Mouse (Mus musculus) liver, adult 2 months (tissue): ENCODE measurements around the gene Ttll11. TPM values are rescaled to one million over a fixed set of nuclear protein-coding genes. Genes with fewer than 3 reads are reported as not detected.

ENCODE experiments used
- DNase-seq: peaks from one replicate; pipeline ENCODE4 v3.0.0-alpha.2; 2011; ENCODE audit warnings: low read depth, low spot score; ENCODE audit errors: extremely low read depth
- H3K27ac ChIP-seq: fragments of 200-500 bp; replicated peaks from 2 replicates; pipeline ENCODE4 v1.5.1; 2012; ENCODE audit warnings: low read depth, mild to moderate bottlenecking, control low read depth, inconsistent platforms, low read length; ENCODE audit not compliant: insufficient read depth
- H3K27me3 ChIP-seq: fragments of 200-500 bp; 2 replicates; pipeline ENCODE4 v1.6.1; 2012; ENCODE audit warnings: mild to moderate bottlenecking, moderate library complexity, low read length, inconsistent platforms; ENCODE audit not compliant: control insufficient read depth, insufficient read depth
- H3K36me3 ChIP-seq: fragments of 200-500 bp; 2 replicates; pipeline ENCODE4 v1.6.1; 2012; ENCODE audit warnings: low read length, inconsistent platforms; ENCODE audit not compliant: control insufficient read depth, insufficient read depth
- H3K4me1 ChIP-seq: fragments of 200-500 bp; 2 replicates; pipeline ENCODE4 v1.6.1; 2011; ENCODE audit warnings: low read length; ENCODE audit not compliant: control insufficient read depth, insufficient read depth
- H3K4me3 ChIP-seq: fragments of 200-500 bp; 2 replicates; pipeline ENCODE4 v1.5.1; 2011; ENCODE audit warnings: low read depth, mild to moderate bottlenecking, control low read depth, low read length, moderate library complexity; ENCODE audit not compliant: insufficient read depth
- H3K79me2 ChIP-seq: fragments of 200-500 bp; 2 replicates; pipeline ENCODE4 v1.6.1; 2012; ENCODE audit warnings: inconsistent platforms, mild to moderate bottlenecking, low read length, moderate library complexity; ENCODE audit not compliant: control insufficient read depth, insufficient read depth
- H3K9ac ChIP-seq: fragments of 200-500 bp; 2 replicates; pipeline ENCODE4 v1.6.1; 2012; ENCODE audit warnings: low read depth, mild to moderate bottlenecking, control low read depth, inconsistent platforms, low read length
- CTCF ChIP-seq: fragments of 200-500 bp; IDR thresholded peaks from 2 replicates; pipeline ENCODE4 v1.5.1; 2011; ENCODE audit warnings: low read depth, low read length, control low read depth
- POLR2A ChIP-seq: fragments of 200-500 bp; IDR thresholded peaks from 2 replicates; pipeline ENCODE4 v1.6.1; 2011; ENCODE audit warnings: low read length, control low read depth; ENCODE audit not compliant: insufficient read depth; ENCODE audit errors: extremely low read depth
- WGBS: fragments of 180-500 bp; shearing (Covaris S2); methylation state at CpG from one replicate; pipeline ENCODE4 v1.1.7; 2018; 5-methylcytosine and 5-hydroxymethylcytosine counted together
- polyA plus RNA-seq: library from polyadenylated mRNA; depleted of rRNA; stranded (reverse); fragments of >200 nt; gene quantifications from 2 replicates; pipeline ENCODE4 v1.2.3, GENCODE M21; 2012
- total RNA-seq: library from RNA; depleted of rRNA; stranded (reverse); fragments of >200 nt; gene quantifications from 2 replicates; pipeline ENCODE4 v1.2.3, GENCODE M21; 2014

Gene Ttll11
- total and polyA plus RNA-seq, 2 experiments, result 0.09 to 0.55 TPM

GRCm38 (mm10) chr2:35760352-35760751, 219.4 kb downstream of the Ttll11 start:
- H3K27me3 ChIP-seq, result no peaks in the 10 kb centered on the region
- no peak for DNase-seq
- H3K79me2 ChIP-seq, result no peaks in the 10 kb centered on the region
- TF ChIP-seq POLR2A (no peak), CTCF (no peak)
- no peaks in the 10 kb centered on the region for H3K36me3 ChIP-seq
- no peak overlapping the region for H3K4me3 ChIP-seq
- 69% methylated on average over 8 of the region's 8 CpGs for WGBS
- no peaks in the 10 kb centered on the region for H3K4me1 ChIP-seq
- H3K9ac ChIP-seq, result no peak overlapping the region
- no peak overlapping the region for H3K27ac ChIP-seq

GRCm38 (mm10) chr2:35756467-35756866, 223.2 kb downstream of the Ttll11 start:
- Histone ChIP-seq H3K4me1 (no peaks in the 10 kb centered on the region), H3K36me3 (no peaks in the 10 kb centered on the region), H3K79me2 (no peaks in the 10 kb centered on the region), H3K9ac (no peak overlapping the region), H3K27ac (no peak overlapping the region), H3K27me3 (no peaks in the 10 kb centered on the region), H3K4me3 (no peak overlapping the region)
- DNase-seq, result no peak
- TF ChIP-seq POLR2A (no peak), CTCF (no peak)
- 86% methylated on average over 7 of the region's 7 CpGs for WGBS

GRCm38 (mm10) chr2:35751781-35752505, 227.8 kb downstream of the Ttll11 start:
- Histone ChIP-seq H3K27me3 (no peaks in the 10 kb centered on the region), H3K79me2 (no peaks in the 10 kb centered on the region), H3K27ac (no peak overlapping the region), H3K4me1 (no peaks in the 10 kb centered on the region), H3K36me3 (no peaks in the 10 kb centered on the region), H3K9ac (no peak overlapping the region), H3K4me3 (no peak overlapping the region)
- no peak for TF ChIP-seq POLR2A
- no peak for TF ChIP-seq CTCF
- WGBS, result 86% methylated on average over 18 of the region's 18 CpGs
- DNase-seq, result no peak

- WGBS, result 78% methylated on average over 7 of the region's 7 CpGs
- TF ChIP-seq CTCF, result no peak
- TF ChIP-seq POLR2A, result no peak
- no peak for DNase-seq
- Histone ChIP-seq H3K4me3 (no peak overlapping the region), H3K9ac (no peak overlapping the region), H3K4me1 (no peaks in the 10 kb centered on the region), H3K27ac (no peak overlapping the region), H3K36me3 (no peaks in the 10 kb centered on the region), H3K27me3 (no peaks in the 10 kb centered on the region), H3K79me2 (no peaks in the 10 kb centered on the region)
These were observed 229.1 kb downstream of the Ttll11 start for GRCm38 (mm10) chr2:35750533-35751141.

GRCm38 (mm10) chr2:35747371-35748035, 232.2 kb downstream of the Ttll11 start:
- Histone ChIP-seq H3K36me3 (no peaks in the 10 kb centered on the region), H3K79me2 (no peaks in the 10 kb centered on the region), H3K27me3 (no peaks in the 10 kb centered on the region), H3K4me3 (no peak overlapping the region), H3K27ac (no peak overlapping the region), H3K4me1 (no peaks in the 10 kb centered on the region), H3K9ac (no peak overlapping the region)
- 89% methylated on average over 12 of the region's 12 CpGs for WGBS
- DNase-seq, result no peak
- TF ChIP-seq POLR2A (no peak), CTCF (no peak)
